Mouse (Mus musculus): Measurements from ENCODE around the gene Qtrt1. TPM values are rescaled to one million over a fixed set of nuclear protein-coding genes. Genes with fewer than 3 reads are reported as not detected.

Qtrt1 gene
- polyA plus RNA-seq, 1 experiment from 2014 or later, result 24.3 TPM

- peaks cover 7% of the 10 kb centered on the region for H3K36me3 ChIP-seq (ENCODE audit: control insufficient read depth, insufficient read depth, low read length)
- H3K9me3 ChIP-seq (ENCODE audit: control insufficient read depth, low read length), result no peaks in the 10 kb centered on the region
- H3K9ac ChIP-seq (ENCODE audit: low read length), result no peak overlapping the region
- 0 out of 4 replicates have a peak overlapping the region, but pooled peaks of 1 of the 2 experiments have one; percentile 36 for H3K27ac ChIP-seq (replicated peaks in 1 of 2; ENCODE audit: control insufficient read depth in 1 of 2, insufficient read depth in 1 of 2, low read depth in 2 of 2, low read length in 2 of 2)
- peak; percentile 62; the same call in 1 of the 2 replicates for ATAC-seq (ENCODE audit: insufficient number of reproducible peaks, insufficient read depth, low FRiP score, low read depth)
- H3K4me1 ChIP-seq (ENCODE audit: control insufficient read depth in 2 of 2, insufficient read depth in 2 of 2, low read length in 2 of 2), result peaks cover 17 to 31% of the 10 kb centered on the region in 2 experiments
- H3K4me3 ChIP-seq (ENCODE audit: control insufficient read depth in 1 of 2, insufficient read depth in 1 of 2, low read depth in 1 of 2, low read length in 2 of 2), result no peak overlapping the region
- no peaks in the 10 kb centered on the region for H3K27me3 ChIP-seq (ENCODE audit: control insufficient read depth, insufficient read depth, low read length)
- no peak overlapping the region for H3K4me2 ChIP-seq (ENCODE audit: low read length)
- 47% methylated on average over 3 of the region's 3 CpGs for WGBS
Measured at GRCm38 (mm10) chr9:21450270-21450669, 38.6 kb downstream of the Qtrt1 start.

GRCm38 (mm10) chr9:21451391-21451790, 39.8 kb downstream of the Qtrt1 start:
- no peaks in the 10 kb centered on the region for H3K9me3 ChIP-seq (ENCODE audit: control insufficient read depth, low read length)
- peak overlapping the region in 1 of 2 experiments; percentile 59; a peak in 2 of 4 replicates for H3K27ac ChIP-seq (replicated peaks in 1 of 2; ENCODE audit: control insufficient read depth in 1 of 2, insufficient read depth in 1 of 2, low read depth in 2 of 2, low read length in 2 of 2)
- no peak for ATAC-seq (ENCODE audit: insufficient number of reproducible peaks, insufficient read depth, low FRiP score, low read depth)
- no peak overlapping the region for H3K4me3 ChIP-seq (ENCODE audit: control insufficient read depth in 1 of 2, insufficient read depth in 1 of 2, low read depth in 1 of 2, low read length in 2 of 2)
- no peaks in the 10 kb centered on the region for H3K27me3 ChIP-seq (ENCODE audit: control insufficient read depth, insufficient read depth, low read length)
- peaks cover 17 to 35% of the 10 kb centered on the region in 2 experiments for H3K4me1 ChIP-seq (ENCODE audit: control insufficient read depth in 2 of 2, insufficient read depth in 2 of 2, low read length in 2 of 2)
- peaks cover 3% of the 10 kb centered on the region; the same call in 1 of the 2 replicates for H3K36me3 ChIP-seq (ENCODE audit: control insufficient read depth, insufficient read depth, low read length)
- H3K4me2 ChIP-seq (ENCODE audit: low read length), result peak overlapping the region; percentile 5; the same call in 1 of the 2 replicates
- H3K9ac ChIP-seq (ENCODE audit: low read length), result 0 out of 2 replicates have a peak overlapping the region, but pooled peaks have one; percentile 38
- WGBS, result 79% methylated on average over 8 of the region's 8 CpGs

DNA sequence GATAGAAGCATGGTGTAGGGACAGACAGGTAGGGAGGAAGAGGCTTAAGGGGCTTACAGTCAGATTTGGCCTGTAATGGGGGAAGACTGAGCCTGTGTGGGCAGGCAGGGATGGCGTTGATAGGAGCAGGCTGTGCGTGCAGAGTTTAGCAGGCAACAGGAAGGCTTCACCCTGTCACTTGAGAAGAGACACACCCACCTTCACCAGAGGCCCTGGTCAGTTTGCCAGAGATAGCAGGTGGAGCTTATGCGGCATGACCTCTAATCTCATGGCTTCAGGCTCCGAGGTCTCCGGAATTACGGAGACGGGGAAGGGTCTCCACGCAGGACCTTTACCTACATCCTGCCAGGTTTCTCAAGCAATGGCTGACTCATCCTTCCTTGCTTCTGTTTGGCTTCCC, 40.2 kb downstream of the Qtrt1 start:
- Histone ChIP-seq H3K9ac (ENCODE audit: low read length) (0 out of 2 replicates have a peak overlapping the region, but pooled peaks have one; percentile 38), H3K36me3 (ENCODE audit: control insufficient read depth, insufficient read depth, low read length) (peaks cover 3% of the 10 kb centered on the region; the same call in 1 of the 2 replicates), H3K9me3 (ENCODE audit: control insufficient read depth, low read length) (no peaks in the 10 kb centered on the region), H3K4me3 (ENCODE audit: control insufficient read depth in 1 of 2, insufficient read depth in 1 of 2, low read depth in 1 of 2, low read length in 2 of 2) (no peak overlapping the region), H3K27me3 (ENCODE audit: control insufficient read depth, insufficient read depth, low read length) (no peaks in the 10 kb centered on the region), H3K4me1 (ENCODE audit: control insufficient read depth in 2 of 2, insufficient read depth in 2 of 2, low read length in 2 of 2) (peaks cover 17 to 35% of the 10 kb centered on the region in 2 experiments), H3K4me2 (ENCODE audit: low read length) (peak overlapping the region; percentile 5; the same call in 1 of the 2 replicates), H3K27ac (replicated peaks in 1 of 2; ENCODE audit: control insufficient read depth in 1 of 2, insufficient read depth in 1 of 2, low read depth in 2 of 2, low read length in 2 of 2) (peak overlapping the region in 1 of 2 experiments; percentile 59; a peak in 3 of 4 replicates)
- no peak; the same call in 1 of the 2 replicates for ATAC-seq (ENCODE audit: insufficient number of reproducible peaks, insufficient read depth, low FRiP score, low read depth)
- 10% methylated on average over 8 of the region's 8 CpGs for WGBS

DNA sequence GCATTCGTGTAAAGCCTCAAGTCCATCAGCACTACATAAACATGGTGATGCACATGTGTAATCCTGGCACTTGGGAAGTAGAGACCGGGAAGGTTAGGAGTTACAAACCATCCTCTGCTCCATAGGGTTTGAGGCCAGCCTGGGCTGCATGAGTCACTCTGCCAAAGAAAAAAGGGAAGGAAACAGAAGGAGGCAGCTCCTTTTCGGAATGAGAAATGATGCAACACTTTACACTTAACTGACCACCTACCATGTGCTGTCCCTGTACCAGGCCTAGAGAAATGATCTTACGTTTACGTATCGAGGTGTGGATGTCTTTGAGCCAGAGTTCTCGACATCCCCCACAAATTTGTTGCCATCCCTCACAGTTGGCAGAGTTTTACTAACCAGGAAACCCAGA, 41.4 kb downstream of the Qtrt1 start:
- ATAC-seq (ENCODE audit: insufficient number of reproducible peaks, insufficient read depth, low FRiP score, low read depth), result no peak
- no peaks in the 10 kb centered on the region for H3K36me3 ChIP-seq (ENCODE audit: control insufficient read depth, insufficient read depth, low read length)
- H3K4me3 ChIP-seq (ENCODE audit: control insufficient read depth in 1 of 2, insufficient read depth in 1 of 2, low read depth in 1 of 2, low read length in 2 of 2), result no peak overlapping the region
- no peak overlapping the region for H3K4me2 ChIP-seq (ENCODE audit: low read length)
- peaks cover 17 to 35% of the 10 kb centered on the region in 2 experiments for H3K4me1 ChIP-seq (ENCODE audit: control insufficient read depth in 2 of 2, insufficient read depth in 2 of 2, low read length in 2 of 2)
- WGBS, result 88% methylated on average over 7 of the region's 7 CpGs
- H3K27ac ChIP-seq (replicated peaks in 1 of 2; ENCODE audit: control insufficient read depth in 1 of 2, insufficient read depth in 1 of 2, low read depth in 2 of 2, low read length in 2 of 2), result no peak overlapping the region
- H3K27me3 ChIP-seq (ENCODE audit: control insufficient read depth, insufficient read depth, low read length), result no peaks in the 10 kb centered on the region
- no peaks in the 10 kb centered on the region for H3K9me3 ChIP-seq (ENCODE audit: control insufficient read depth, low read length)
- no peak overlapping the region for H3K9ac ChIP-seq (ENCODE audit: low read length)

DNA sequence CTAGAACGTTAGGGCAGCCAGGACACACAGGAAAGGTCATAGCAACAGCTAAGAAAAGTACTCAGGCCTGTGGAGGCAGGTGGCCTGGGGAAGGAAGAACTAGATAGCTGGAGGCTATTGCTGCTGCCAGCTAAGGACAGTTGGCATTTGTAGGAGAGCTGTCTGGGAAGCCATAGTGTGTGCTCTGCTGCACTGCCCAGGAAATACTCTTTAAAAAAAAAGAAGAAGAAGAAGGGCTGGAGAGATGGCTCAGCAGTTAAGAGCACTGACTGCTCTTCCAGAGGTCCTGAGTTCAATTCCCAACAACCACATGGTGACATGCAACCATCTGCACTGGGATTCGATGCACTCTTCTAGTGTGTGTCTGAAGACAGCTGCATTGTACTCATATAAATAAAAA, 41.8 kb downstream of the Qtrt1 start:
- H3K27me3 ChIP-seq (ENCODE audit: control insufficient read depth, insufficient read depth, low read length), result no peaks in the 10 kb centered on the region
- no peak for ATAC-seq (ENCODE audit: insufficient number of reproducible peaks, insufficient read depth, low FRiP score, low read depth)
- no peaks in the 10 kb centered on the region for H3K9me3 ChIP-seq (ENCODE audit: control insufficient read depth, low read length)
- H3K36me3 ChIP-seq (ENCODE audit: control insufficient read depth, insufficient read depth, low read length), result no peaks in the 10 kb centered on the region
- WGBS, result 63% methylated on average over 2 of the region's 2 CpGs
- no peak overlapping the region for H3K4me2 ChIP-seq (ENCODE audit: low read length)
- no peak overlapping the region for H3K9ac ChIP-seq (ENCODE audit: low read length)
- H3K4me1 ChIP-seq (ENCODE audit: control insufficient read depth in 2 of 2, insufficient read depth in 2 of 2, low read length in 2 of 2), result peaks cover 17 to 35% of the 10 kb centered on the region in 2 experiments
- no peak overlapping the region for H3K27ac ChIP-seq (replicated peaks in 1 of 2; ENCODE audit: control insufficient read depth in 1 of 2, insufficient read depth in 1 of 2, low read depth in 2 of 2, low read length in 2 of 2)
- no peak overlapping the region for H3K4me3 ChIP-seq (ENCODE audit: control insufficient read depth in 1 of 2, insufficient read depth in 1 of 2, low read depth in 1 of 2, low read length in 2 of 2)

- Histone ChIP-seq H3K27ac (replicated peaks in 1 of 2; ENCODE audit: control insufficient read depth in 1 of 2, insufficient read depth in 1 of 2, low read depth in 2 of 2, low read length in 2 of 2) (no peak overlapping the region; a peak in 1 of 4 replicates), H3K9ac (ENCODE audit: low read length) (no peak overlapping the region), H3K9me3 (ENCODE audit: control insufficient read depth, low read length) (no peaks in the 10 kb centered on the region), H3K4me1 (ENCODE audit: control insufficient read depth in 2 of 2, insufficient read depth in 2 of 2, low read length in 2 of 2) (peaks cover 17 to 38% of the 10 kb centered on the region in 2 experiments), H3K36me3 (ENCODE audit: control insufficient read depth, insufficient read depth, low read length) (no peaks in the 10 kb centered on the region), H3K4me3 (ENCODE audit: control insufficient read depth in 1 of 2, insufficient read depth in 1 of 2, low read depth in 1 of 2, low read length in 2 of 2) (no peak overlapping the region), H3K4me2 (ENCODE audit: low read length) (no peak overlapping the region), H3K27me3 (ENCODE audit: control insufficient read depth, insufficient read depth, low read length) (no peaks in the 10 kb centered on the region)
- ATAC-seq (ENCODE audit: insufficient number of reproducible peaks, insufficient read depth, low FRiP score, low read depth), result no peak
- WGBS, result 69% methylated on average over 4 of the region's 4 CpGs
Measured at GRCm38 (mm10) chr9:21454556-21454955, 42.9 kb downstream of the Qtrt1 start.

GRCm38 (mm10) chr9:21455103-21455770, 43.6 kb downstream of the Qtrt1 start:
- no peak for ATAC-seq (ENCODE audit: insufficient number of reproducible peaks, insufficient read depth, low FRiP score, low read depth)
- Histone ChIP-seq H3K27ac (replicated peaks in 1 of 2; ENCODE audit: control insufficient read depth in 1 of 2, insufficient read depth in 1 of 2, low read depth in 2 of 2, low read length in 2 of 2) (no peak overlapping the region; a peak in 1 of 4 replicates), H3K4me2 (ENCODE audit: low read length) (no peak overlapping the region), H3K9me3 (ENCODE audit: control insufficient read depth, low read length) (no peaks in the 10 kb centered on the region), H3K4me1 (ENCODE audit: control insufficient read depth in 2 of 2, insufficient read depth in 2 of 2, low read length in 2 of 2) (peaks cover 15 to 35% of the 10 kb centered on the region in 2 experiments), H3K9ac (ENCODE audit: low read length) (no peak overlapping the region), H3K27me3 (ENCODE audit: control insufficient read depth, insufficient read depth, low read length) (no peaks in the 10 kb centered on the region), H3K36me3 (ENCODE audit: control insufficient read depth, insufficient read depth, low read length) (peaks cover 6% of the 10 kb centered on the region; the same call in 1 of the 2 replicates), H3K4me3 (ENCODE audit: control insufficient read depth in 1 of 2, insufficient read depth in 1 of 2, low read depth in 1 of 2, low read length in 2 of 2) (no peak overlapping the region)
- WGBS, result 66% methylated on average over 4 of the region's 4 CpGs
